Mouse (Mus musculus) limb, embryonic 15.5 days (tissue): Measurements from ENCODE around the gene Foxn1. TPM values are rescaled to one million over a fixed set of nuclear protein-coding genes. Genes with fewer than 3 reads are reported as not detected.
A peak's percentile ranks its signal among the peaks of the same experiment; 100 is the strongest.

ENCODE experiments used
- ATAC-seq: fragments of 200-750 bp; cut with Nextera tagmentation; 2 replicates; pipeline ENCODE4 v1.8.0; 2017; ENCODE audit warnings: low read depth, moderate TSS enrichment; ENCODE audit not compliant: insufficient number of reproducible peaks, low FRiP score, low TSS enrichment
- H3K27ac ChIP-seq: fragments of 300-500 bp; sonication (generic); 2 replicates; pipeline ENCODE4 v1.5.1; 2015; ENCODE audit warnings: moderate library complexity, mild to moderate bottlenecking, inconsistent platforms
- H3K27me3 ChIP-seq: fragments of 300-500 bp; sonication (generic); 2 replicates; pipeline ENCODE4 v1.6.1; 2015; ENCODE audit warnings: inconsistent platforms
- H3K36me3 ChIP-seq: fragments of 300-500 bp; sonication (generic); 2 replicates; pipeline ENCODE4 v1.6.1; 2015; ENCODE audit warnings: inconsistent platforms
- H3K4me1 ChIP-seq: fragments of 300-500 bp; sonication (generic); 2 replicates; pipeline ENCODE4 v1.6.1; 2015; ENCODE audit warnings: inconsistent platforms
- H3K4me2 ChIP-seq: fragments of 300-500 bp; sonication (generic); 2 replicates; pipeline ENCODE4 v1.6.1; 2015; ENCODE audit warnings: mild to moderate bottlenecking, inconsistent platforms
- H3K4me3 ChIP-seq: fragments of 300-500 bp; sonication (generic); 2 replicates; pipeline ENCODE4 v1.5.1; 2015; ENCODE audit warnings: mild to moderate bottlenecking, inconsistent platforms
- H3K9ac ChIP-seq: fragments of 300-500 bp; sonication (generic); 2 replicates; pipeline ENCODE4 v1.6.1; 2015; ENCODE audit warnings: inconsistent platforms
- H3K9me3 ChIP-seq: fragments of 300-500 bp; sonication (generic); 2 replicates; pipeline ENCODE4 v1.6.1; 2016; ENCODE audit warnings: inconsistent platforms
- WGBS: fragments of 180-500 bp; shearing (Covaris S2); methylation state at CpG from one replicate; pipeline ENCODE4 v1.1.7; 2015; 5-methylcytosine and 5-hydroxymethylcytosine counted together
- polyA plus RNA-seq: library from polyadenylated mRNA; unstranded; fragments of >200 nt; fragmentation: Nextera tagmentation; extraction: Ambion mirVana; gene quantifications from 2 replicates; pipeline ENCODE4 v1.2.1, GENCODE M21; 2015

The Foxn1 gene
- polyA plus RNA-seq = 3.1 and 3.5 TPM in 2 replicates

DNA sequence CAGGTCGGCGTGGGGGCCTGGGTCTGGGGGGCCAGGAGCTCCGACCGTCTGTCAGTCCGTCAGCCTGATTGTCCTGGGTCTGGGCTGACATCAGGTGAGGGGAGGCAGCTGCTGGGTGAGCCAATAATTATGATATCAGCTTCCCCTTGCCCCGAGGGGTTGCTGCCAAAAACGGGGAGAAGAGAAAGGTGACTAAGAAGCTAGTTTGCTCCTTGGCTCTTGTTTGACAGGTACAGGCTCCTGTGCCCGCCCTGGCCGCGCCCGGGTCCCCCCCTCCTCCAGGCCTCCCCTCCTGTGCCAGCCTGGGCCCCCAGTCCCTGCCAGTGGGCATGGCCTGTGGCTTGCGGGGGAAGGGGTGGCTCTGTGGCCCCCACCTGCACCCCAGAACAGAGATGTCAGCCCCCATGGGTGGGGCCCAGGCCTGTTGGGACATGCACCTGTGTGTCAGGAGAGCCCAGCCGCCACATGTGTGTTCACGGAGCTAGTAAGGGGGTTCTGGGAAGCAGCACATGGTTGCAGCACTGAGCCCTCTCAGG, at the start of gene Foxn1:
Foxn1 (minus strand) TSS at position 51 of the 536 bp plus-strand sequence.
- H3K9ac ChIP-seq = no peak within 1 kb of the TSS
- peak within 1 kb of the TSS; percentile 59; the same call in 1 of the 2 replicates for H3K27ac ChIP-seq
- ATAC-seq = peak; percentile 22; the same call in 1 of the 2 replicates
- peaks cover 8% of the 10 kb centered on the region for H3K4me1 ChIP-seq
- no peaks in the 10 kb centered on the region for H3K9me3 ChIP-seq
- H3K27me3 ChIP-seq = no peaks in the 10 kb centered on the region
- H3K36me3 ChIP-seq = no peaks in the 10 kb centered on the region
- peak within 1 kb of the TSS; percentile 13 for H3K4me3 ChIP-seq
- H3K4me2 ChIP-seq = peak within 1 kb of the TSS; percentile 10; the same call in 1 of the 2 replicates
- 69% methylated on average over 14 of the region's 14 CpGs for WGBS

DNA sequence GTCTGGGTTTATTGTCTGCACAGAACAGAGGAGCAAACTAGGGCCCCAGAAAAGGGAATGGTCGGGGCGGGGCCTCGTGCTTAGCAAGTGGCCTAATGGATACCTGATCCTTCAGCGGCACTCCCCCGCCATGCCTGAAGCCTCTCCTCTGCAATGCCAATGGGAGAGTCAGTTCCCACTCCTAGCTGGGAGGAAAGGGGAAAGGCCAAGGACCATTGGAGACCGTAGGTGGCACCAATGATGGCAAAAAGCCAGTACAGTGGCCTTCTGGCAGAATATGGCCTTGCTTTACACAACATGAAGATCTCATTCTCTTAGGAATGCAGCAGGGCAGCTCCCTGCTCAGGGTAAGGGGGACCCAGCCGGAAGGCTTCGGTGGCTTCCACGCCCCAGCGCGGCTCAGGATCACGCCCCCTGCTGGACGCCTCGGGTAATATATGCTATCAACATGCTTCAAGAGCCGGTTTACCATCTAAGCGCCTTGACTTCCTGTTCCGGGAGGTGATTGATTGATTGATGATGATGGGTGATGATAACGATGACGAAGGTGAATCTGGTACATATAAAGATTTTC, 49.5 kb upstream of the Foxn1 start:
- peak overlapping the region; percentile 27; the same call in 1 of the 2 replicates for H3K27ac ChIP-seq
- ATAC-seq = no peak
- H3K4me2 ChIP-seq = peak overlapping the region; percentile 27; the same call in 1 of the 2 replicates
- H3K9ac ChIP-seq = no peak overlapping the region
- no peaks in the 10 kb centered on the region for H3K36me3 ChIP-seq
- no peaks in the 10 kb centered on the region for H3K27me3 ChIP-seq
- H3K9me3 ChIP-seq = no peaks in the 10 kb centered on the region
- no peak overlapping the region for H3K4me3 ChIP-seq
- WGBS = 4% methylated on average over 19 of the region's 19 CpGs
- peaks cover 10% of the 10 kb centered on the region; the same call in 1 of the 2 replicates for H3K4me1 ChIP-seq

GRCm38 (mm10) chr11:78434052-78434451, 47.7 kb upstream of the Foxn1 start:
- Histone ChIP-seq H3K9me3 (no peaks in the 10 kb centered on the region), H3K36me3 (no peaks in the 10 kb centered on the region), H3K4me2 (no peak overlapping the region), H3K9ac (no peak overlapping the region), H3K27ac (no peak overlapping the region), H3K27me3 (no peaks in the 10 kb centered on the region), H3K4me3 (no peak overlapping the region), H3K4me1 (peaks cover 10% of the 10 kb centered on the region; the same call in 1 of the 2 replicates)
- WGBS = 43% methylated on average over 4 of the region's 4 CpGs
- no peak for ATAC-seq

- no peak for ATAC-seq
- H3K4me1 ChIP-seq = peaks cover 7% of the 10 kb centered on the region; the same call in 1 of the 2 replicates
- H3K27ac ChIP-seq = no peak overlapping the region
- H3K9ac ChIP-seq = no peak overlapping the region
- 83% methylated on average over 10 of the region's 10 CpGs for WGBS
- H3K36me3 ChIP-seq = no peaks in the 10 kb centered on the region
- H3K4me2 ChIP-seq = no peak overlapping the region
- H3K9me3 ChIP-seq = no peaks in the 10 kb centered on the region
- H3K4me3 ChIP-seq = no peak overlapping the region
- H3K27me3 ChIP-seq = no peaks in the 10 kb centered on the region
Measured at GRCm38 (mm10) chr11:78431176-78431575, 44.8 kb upstream of the Foxn1 start.

GRCm38 (mm10) chr11:78430195-78430878, 44.0 kb upstream of the Foxn1 start:
- Histone ChIP-seq H3K27me3 (no peaks in the 10 kb centered on the region), H3K9me3 (no peaks in the 10 kb centered on the region), H3K36me3 (no peaks in the 10 kb centered on the region), H3K9ac (no peak overlapping the region), H3K4me1 (no peaks in the 10 kb centered on the region), H3K4me3 (no peak overlapping the region), H3K27ac (no peak overlapping the region), H3K4me2 (no peak overlapping the region)
- 43% methylated on average over 11 of the region's 11 CpGs for WGBS
- ATAC-seq = no peak

GRCm38 (mm10) chr11:78428309-78428708, 42.0 kb upstream of the Foxn1 start:
- Histone ChIP-seq H3K27me3 (no peaks in the 10 kb centered on the region), H3K9ac (no peak overlapping the region), H3K4me2 (no peak overlapping the region), H3K4me1 (no peaks in the 10 kb centered on the region), H3K27ac (no peak overlapping the region), H3K4me3 (no peak overlapping the region), H3K36me3 (no peaks in the 10 kb centered on the region), H3K9me3 (no peaks in the 10 kb centered on the region)
- ATAC-seq = no peak
- 82% methylated on average over 5 of the region's 5 CpGs for WGBS

GRCm38 (mm10) chr11:78427655-78428054, 41.3 kb upstream of the Foxn1 start:
- Histone ChIP-seq H3K36me3 (no peaks in the 10 kb centered on the region), H3K4me3 (no peak overlapping the region), H3K27me3 (no peaks in the 10 kb centered on the region), H3K27ac (no peak overlapping the region), H3K9ac (no peak overlapping the region), H3K4me2 (no peak overlapping the region), H3K4me1 (no peaks in the 10 kb centered on the region), H3K9me3 (no peaks in the 10 kb centered on the region)
- no peak for ATAC-seq
- WGBS = 94% methylated on average over 6 of the region's 6 CpGs

DNA sequence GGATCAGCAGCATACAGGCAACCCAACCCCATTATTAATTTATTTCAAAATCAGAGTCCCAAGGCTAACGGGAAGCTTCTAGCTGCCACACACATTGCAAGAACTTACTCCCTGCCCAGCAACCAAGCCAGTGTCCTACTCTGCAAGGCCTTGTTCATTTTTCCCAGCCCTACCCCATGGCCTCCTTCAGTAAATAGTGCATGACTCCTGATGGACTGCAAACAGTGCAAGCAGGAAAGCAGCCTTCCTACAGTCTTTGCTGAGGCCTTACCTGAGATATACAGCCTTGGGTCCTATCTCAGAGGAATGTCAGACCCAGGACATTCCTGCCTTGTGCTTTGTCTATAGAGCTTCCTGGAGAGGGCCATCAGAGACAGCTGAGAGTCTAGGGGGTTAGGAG, 39.2 kb upstream of the Foxn1 start:
- Histone ChIP-seq H3K4me1 (no peaks in the 10 kb centered on the region), H3K9me3 (no peaks in the 10 kb centered on the region), H3K36me3 (no peaks in the 10 kb centered on the region), H3K4me2 (no peak overlapping the region), H3K9ac (no peak overlapping the region), H3K27me3 (no peaks in the 10 kb centered on the region), H3K4me3 (no peak overlapping the region), H3K27ac (no peak overlapping the region)
- 76% methylated on average over 1 of the region's 1 CpGs for WGBS
- no peak for ATAC-seq

DNA sequence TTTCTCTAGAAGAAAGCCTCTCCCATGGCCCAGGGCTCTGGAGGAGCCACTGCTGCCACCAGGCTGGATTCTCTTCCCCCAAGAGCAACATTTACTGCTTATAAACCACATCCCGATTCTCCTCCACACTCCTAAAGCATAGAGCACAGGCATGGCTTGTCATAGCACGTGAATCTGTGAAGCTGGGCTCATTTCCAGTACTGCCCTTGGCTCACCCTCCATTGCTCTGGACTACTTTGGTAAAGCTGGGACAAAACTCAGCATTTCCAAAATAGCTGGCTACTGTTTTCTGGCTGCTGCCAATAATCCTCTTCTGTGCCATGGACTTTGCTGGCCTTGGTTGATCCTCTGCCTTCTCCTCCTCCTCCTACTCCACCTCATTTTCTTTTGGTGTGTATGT, 38.0 kb upstream of the Foxn1 start:
- H3K4me1 ChIP-seq = no peaks in the 10 kb centered on the region
- H3K27me3 ChIP-seq = no peaks in the 10 kb centered on the region
- no peak overlapping the region for H3K4me2 ChIP-seq
- no peaks in the 10 kb centered on the region for H3K9me3 ChIP-seq
- ATAC-seq = no peak
- no peak overlapping the region for H3K9ac ChIP-seq
- WGBS = 45% methylated on average over 2 of the region's 2 CpGs
- no peak overlapping the region for H3K4me3 ChIP-seq
- no peak overlapping the region for H3K27ac ChIP-seq
- H3K36me3 ChIP-seq = no peaks in the 10 kb centered on the region

GRCm38 (mm10) chr11:78422055-78422819, 35.9 kb upstream of the Foxn1 start, which contains the start of gene Slc13a2:
Slc13a2 (minus strand) TSS chr11:78422217.
- Histone ChIP-seq H3K9me3 (no peaks in the 10 kb centered on the region), H3K4me1 (no peaks in the 10 kb centered on the region), H3K36me3 (no peaks in the 10 kb centered on the region), H3K4me2 (no peak within 1 kb of the TSS), H3K27me3 (no peaks in the 10 kb centered on the region), H3K4me3 (no peak within 1 kb of the TSS), H3K27ac (no peak within 1 kb of the TSS), H3K9ac (no peak within 1 kb of the TSS)
- ATAC-seq = no peak
- WGBS = 15% methylated on average over 13 of the region's 13 CpGs

- ATAC-seq = no peak
- no peaks in the 10 kb centered on the region for H3K9me3 ChIP-seq
- no peak overlapping the region for H3K4me2 ChIP-seq
- no peak overlapping the region for H3K4me3 ChIP-seq
- no peak overlapping the region for H3K9ac ChIP-seq
- H3K36me3 ChIP-seq = no peaks in the 10 kb centered on the region
- no peak overlapping the region for H3K27ac ChIP-seq
- H3K4me1 ChIP-seq = no peaks in the 10 kb centered on the region
- H3K27me3 ChIP-seq = no peaks in the 10 kb centered on the region
- 66% methylated on average over 13 of the region's 13 CpGs for WGBS
Measured at GRCm38 (mm10) chr11:78421201-78422009, 35.0 kb upstream of the Foxn1 start.
